Mouse (Mus musculus): ENCODE data around the gene Ube2o. TPM values are rescaled to one million over a fixed set of nuclear protein-coding genes. Genes with fewer than 3 reads are reported as not detected.

Gene Ube2o
- polyA plus RNA-seq, 1 experiment, result 7.9 TPM

DNA sequence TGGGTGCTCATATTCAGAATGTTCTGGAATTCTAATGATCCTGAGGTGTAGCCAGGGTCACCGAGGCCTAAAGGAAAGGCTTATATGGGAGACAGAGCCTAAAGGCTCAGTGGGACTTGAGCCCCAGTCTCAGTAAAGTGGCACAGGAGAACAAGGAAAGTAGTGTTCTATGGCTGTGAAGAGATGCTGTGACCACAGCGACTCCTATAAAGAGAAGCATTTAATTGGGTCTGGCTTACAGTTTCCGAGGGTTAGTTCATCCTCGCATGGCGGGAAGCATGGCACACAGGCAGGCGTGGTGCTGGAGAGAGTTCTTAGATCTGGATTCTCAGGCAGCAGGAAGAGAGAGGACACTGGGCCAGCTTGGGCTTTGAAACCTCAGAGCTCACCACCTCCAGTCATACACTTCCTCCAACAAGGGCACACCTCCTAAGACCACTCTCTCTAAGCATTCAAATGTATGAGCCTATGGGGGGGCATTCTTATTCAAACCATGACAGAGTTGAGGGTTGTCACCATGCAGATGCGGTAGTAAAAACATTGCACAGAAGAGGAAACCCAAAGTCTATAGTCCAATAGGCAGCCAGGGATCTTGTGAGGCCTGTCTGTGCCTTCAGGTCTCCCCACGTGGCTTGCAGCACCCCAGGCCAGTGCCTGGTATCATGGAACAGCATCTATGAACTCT is 52.5 kb downstream of the Ube2o start:
- Histone ChIP-seq H3K4me3 (ENCODE audit: low read depth, low read length) (no peak overlapping the region), H3K4me1 (ENCODE audit: control insufficient read depth, insufficient read depth, insufficient read length, low read length) (peaks cover 21% of the 10 kb centered on the region), H3K27ac (ENCODE audit: insufficient read depth, low read depth, low read length) (no peak overlapping the region), H3K36me3 (ENCODE audit: control insufficient read depth, insufficient read depth, low read length) (no peaks in the 10 kb centered on the region), H3K27me3 (ENCODE audit: control insufficient read depth, insufficient read depth, low read length) (0 out of 2 replicates have a peak, but pooled peaks cover 4% of the 10 kb centered on the region)
- TF ChIP-seq POLR2A (IDR thresholded peaks at IDR 0.05; ENCODE audit: low read depth, low read length) (no peak), CTCF (IDR thresholded peaks at IDR 0.05; ENCODE audit: extremely low read depth, insufficient read length, insufficient replicate concordance, low read depth, low read length) (no peak)
- 78% methylated on average over 8 of the region's 8 CpGs for WGBS

DNA sequence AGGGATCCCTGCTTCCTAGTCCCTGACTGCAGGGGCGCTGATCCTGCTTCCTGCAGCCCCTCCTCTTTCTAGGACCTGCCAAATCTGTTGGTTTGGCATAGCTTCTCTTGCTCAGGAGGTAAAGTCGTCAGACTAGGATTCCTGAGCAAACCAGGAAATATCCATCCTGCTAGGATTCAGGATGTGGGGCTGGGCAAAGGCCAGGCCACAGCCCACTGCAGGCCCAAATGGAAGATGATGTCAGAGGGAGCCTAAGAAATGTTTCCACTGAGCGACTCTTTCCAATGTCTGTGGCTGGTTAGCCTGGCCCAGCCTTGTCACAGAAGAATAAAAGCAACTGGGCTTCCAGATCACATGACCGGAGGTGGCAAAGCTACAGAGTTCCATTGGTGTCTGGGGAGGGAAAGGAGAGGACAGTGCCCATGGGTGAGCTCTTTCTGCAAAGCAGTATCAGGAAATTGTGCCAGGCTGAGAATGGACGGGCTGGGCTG is 57.5 kb downstream of the Ube2o start:
- H3K27me3 ChIP-seq (ENCODE audit: control insufficient read depth, insufficient read depth, low read length), result no peaks in the 10 kb centered on the region; the same call in 1 of the 2 replicates
- no peak for TF ChIP-seq CTCF (IDR thresholded peaks at IDR 0.05; ENCODE audit: extremely low read depth, insufficient read length, insufficient replicate concordance, low read depth, low read length)
- no peak for TF ChIP-seq POLR2A (IDR thresholded peaks at IDR 0.05; ENCODE audit: low read depth, low read length)
- 29% methylated on average over 5 of the region's 5 CpGs for WGBS
- no peak overlapping the region for H3K4me3 ChIP-seq (ENCODE audit: low read depth, low read length)
- H3K4me1 ChIP-seq (ENCODE audit: control insufficient read depth, insufficient read depth, insufficient read length, low read length), result peaks cover 5% of the 10 kb centered on the region; the same call in 1 of the 2 replicates
- no peaks in the 10 kb centered on the region for H3K36me3 ChIP-seq (ENCODE audit: control insufficient read depth, insufficient read depth, low read length)
- peak overlapping the region; percentile 27; the same call in 1 of the 2 replicates for H3K27ac ChIP-seq (ENCODE audit: insufficient read depth, low read depth, low read length)

DNA sequence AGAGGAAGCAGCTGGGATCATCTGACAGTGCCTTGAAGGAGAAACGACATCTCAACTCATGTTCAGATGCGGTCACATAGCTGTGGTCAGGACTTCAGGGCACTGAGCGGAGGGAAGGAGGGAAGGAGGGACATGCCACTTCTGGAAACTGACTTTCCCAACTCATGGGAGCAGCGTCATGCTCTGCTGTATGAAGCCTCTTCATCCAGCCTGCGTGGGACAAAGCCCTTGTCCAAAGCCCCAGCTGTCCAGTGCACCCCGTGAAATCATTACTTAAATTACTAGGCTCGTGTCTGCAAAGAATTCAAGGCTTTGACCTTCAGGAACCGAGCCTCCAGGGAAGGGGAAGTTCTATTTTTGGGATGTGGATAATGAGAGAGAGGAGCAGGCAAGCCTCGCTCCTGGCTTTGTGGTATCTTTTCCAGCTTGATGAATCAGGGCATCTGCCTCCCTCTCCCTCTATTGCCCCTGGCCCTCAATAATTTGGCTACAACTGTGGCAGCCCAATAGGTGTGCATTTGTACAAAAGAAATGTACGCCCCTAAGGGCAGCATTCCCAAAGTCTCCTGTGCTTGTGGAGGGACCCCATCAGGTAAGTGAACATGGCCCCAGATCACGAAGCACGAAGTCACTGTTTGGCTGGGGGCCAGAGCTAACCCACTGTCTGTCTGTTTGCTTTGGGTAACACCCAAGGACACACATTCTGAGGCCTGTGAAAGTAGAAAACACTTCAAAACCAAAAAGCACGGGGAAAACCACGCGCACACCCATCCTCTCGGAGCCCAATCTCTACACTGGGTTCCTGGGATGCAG is 58.2 kb downstream of the Ube2o start:
- Histone ChIP-seq H3K27ac (ENCODE audit: insufficient read depth, low read depth, low read length) (0 out of 2 replicates have a peak overlapping the region, but pooled peaks have one; percentile 23), H3K4me1 (ENCODE audit: control insufficient read depth, insufficient read depth, insufficient read length, low read length) (peaks cover 5% of the 10 kb centered on the region; the same call in 1 of the 2 replicates), H3K4me3 (ENCODE audit: low read depth, low read length) (no peak overlapping the region), H3K27me3 (ENCODE audit: control insufficient read depth, insufficient read depth, low read length) (no peaks in the 10 kb centered on the region; the same call in 1 of the 2 replicates), H3K36me3 (ENCODE audit: control insufficient read depth, insufficient read depth, low read length) (no peaks in the 10 kb centered on the region)
- TF ChIP-seq POLR2A (IDR thresholded peaks at IDR 0.05; ENCODE audit: low read depth, low read length) (no peak), CTCF (IDR thresholded peaks at IDR 0.05; ENCODE audit: extremely low read depth, insufficient read length, insufficient replicate concordance, low read depth, low read length) (no peak)
- 57% methylated on average over 16 of the region's 16 CpGs for WGBS

DNA sequence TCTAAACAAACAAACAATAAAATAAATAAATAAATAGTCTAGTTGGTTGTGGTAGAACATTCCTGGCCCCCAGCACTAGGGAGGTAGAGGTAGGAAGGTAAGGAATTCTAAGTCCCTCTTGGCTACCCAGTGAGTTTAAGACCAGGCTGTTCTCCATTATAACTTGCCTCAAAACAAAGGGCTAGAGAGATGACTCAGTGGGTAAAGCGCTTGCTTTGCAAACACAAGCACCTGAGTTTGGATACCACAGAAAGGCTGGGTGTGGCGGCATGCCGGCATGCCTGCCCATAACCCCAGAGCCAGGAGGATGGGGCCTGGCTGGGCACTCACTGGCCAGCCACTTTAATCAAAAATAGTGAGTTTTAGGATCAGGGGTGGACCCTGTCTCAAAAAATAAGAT is 59.2 kb downstream of the Ube2o start:
- no peak overlapping the region for H3K27ac ChIP-seq (ENCODE audit: insufficient read depth, low read depth, low read length)
- H3K27me3 ChIP-seq (ENCODE audit: control insufficient read depth, insufficient read depth, low read length), result no peaks in the 10 kb centered on the region; the same call in 1 of the 2 replicates
- 67% methylated on average over 3 of the region's 3 CpGs for WGBS
- no peak overlapping the region for H3K4me3 ChIP-seq (ENCODE audit: low read depth, low read length)
- TF ChIP-seq CTCF (IDR thresholded peaks at IDR 0.05; ENCODE audit: extremely low read depth, insufficient read length, insufficient replicate concordance, low read depth, low read length) (no peak), POLR2A (IDR thresholded peaks at IDR 0.05; ENCODE audit: low read depth, low read length) (no peak)
- no peaks in the 10 kb centered on the region for H3K36me3 ChIP-seq (ENCODE audit: control insufficient read depth, insufficient read depth, low read length)
- H3K4me1 ChIP-seq (ENCODE audit: control insufficient read depth, insufficient read depth, insufficient read length, low read length), result peaks cover 5% of the 10 kb centered on the region; the same call in 1 of the 2 replicates

DNA sequence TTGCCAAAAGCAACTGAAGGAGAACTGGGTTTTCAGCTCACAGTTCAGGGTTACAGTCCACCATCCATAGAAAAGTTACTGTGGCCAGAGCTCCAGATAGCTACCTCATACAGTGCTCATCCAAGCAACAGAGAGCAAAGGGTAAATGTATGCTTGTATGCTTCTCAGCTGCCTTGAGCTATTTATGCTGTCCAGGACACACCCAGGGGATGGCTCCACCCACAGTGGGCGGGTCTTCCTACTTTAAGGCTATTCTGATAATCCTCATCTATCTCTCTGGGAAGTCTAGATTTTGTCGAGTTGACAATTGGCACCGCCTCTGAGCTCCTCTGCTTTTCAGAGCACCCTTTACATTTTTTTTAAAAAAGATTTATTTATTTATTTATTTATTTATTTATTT is 60.1 kb downstream of the Ube2o start:
- 45% methylated on average over 3 of the region's 3 CpGs for WGBS

DNA sequence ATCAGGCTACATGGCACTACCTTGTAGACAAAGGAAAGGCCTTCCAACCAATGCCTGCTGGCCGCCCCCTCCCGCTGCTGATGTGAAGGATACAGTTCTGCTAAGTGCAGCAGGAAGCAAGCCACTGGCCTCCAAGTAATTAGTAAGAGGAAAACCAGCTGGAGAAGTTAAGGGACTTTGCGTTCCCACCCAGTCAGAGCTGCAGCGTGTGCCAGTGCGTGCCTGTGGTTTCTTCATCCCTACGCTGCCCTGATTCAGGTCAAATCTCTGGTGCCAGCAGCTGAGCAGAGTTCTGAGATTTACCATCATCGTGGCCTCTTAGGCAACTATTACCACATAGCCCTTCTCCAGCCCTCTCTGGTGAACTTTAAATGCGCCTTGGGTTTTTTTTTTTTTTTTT is 62.8 kb downstream of the Ube2o start:
- 68% methylated on average over 8 of the region's 8 CpGs for WGBS

More for the DNA sequence above, 60.1 kb downstream of the Ube2o start:
- Histone ChIP-seq H3K4me3 (ENCODE audit: low read depth, low read length) (no peak overlapping the region), H3K36me3 (ENCODE audit: control insufficient read depth, insufficient read depth, low read length) (no peaks in the 10 kb centered on the region), H3K27me3 (ENCODE audit: control insufficient read depth, insufficient read depth, low read length) (no peaks in the 10 kb centered on the region; the same call in 1 of the 2 replicates), H3K27ac (ENCODE audit: insufficient read depth, low read depth, low read length) (no peak overlapping the region), H3K4me1 (ENCODE audit: control insufficient read depth, insufficient read depth, insufficient read length, low read length) (peaks cover 5% of the 10 kb centered on the region; the same call in 1 of the 2 replicates)
- TF ChIP-seq POLR2A (IDR thresholded peaks at IDR 0.05; ENCODE audit: low read depth, low read length) (no peak), CTCF (IDR thresholded peaks at IDR 0.05; ENCODE audit: extremely low read depth, insufficient read length, insufficient replicate concordance, low read depth, low read length) (no peak)

More for the DNA sequence above, 62.8 kb downstream of the Ube2o start:
- H3K27me3 ChIP-seq (ENCODE audit: control insufficient read depth, insufficient read depth, low read length), result no peaks in the 10 kb centered on the region; the same call in 1 of the 2 replicates
- no peak for TF ChIP-seq CTCF (IDR thresholded peaks at IDR 0.05; ENCODE audit: extremely low read depth, insufficient read length, insufficient replicate concordance, low read depth, low read length)
- TF ChIP-seq POLR2A (IDR thresholded peaks at IDR 0.05; ENCODE audit: low read depth, low read length), result no peak
- peaks cover under 1% of the 10 kb centered on the region; the same call in 1 of the 2 replicates for H3K4me1 ChIP-seq (ENCODE audit: control insufficient read depth, insufficient read depth, insufficient read length, low read length)
- no peaks in the 10 kb centered on the region for H3K36me3 ChIP-seq (ENCODE audit: control insufficient read depth, insufficient read depth, low read length)
- H3K4me3 ChIP-seq (ENCODE audit: low read depth, low read length), result no peak overlapping the region
- no peak overlapping the region for H3K27ac ChIP-seq (ENCODE audit: insufficient read depth, low read depth, low read length)

Data from small intestine, adult 2 months (tissue).